Mouse (Mus musculus) heart, adult 2 months (tissue): ENCODE measurements around the gene Plxnb3. TPM values are rescaled to one million over a fixed set of nuclear protein-coding genes. Genes with fewer than 3 reads are reported as not detected.
A peak's percentile ranks its signal among the peaks of the same experiment; 100 is the strongest.
"Not testable (repeated sequence)": the region's sequence is repeated elsewhere in the genome, so short reads cannot be mapped to it uniquely, and the experiment has no call there.

Experiments used
- DNase-seq, 2 experiments: peaks; one replicate each; pipeline ENCODE4 v3.0.0; 2021
- H3K27ac ChIP-seq: fragments of 200-600 bp; 2 replicates; pipeline ENCODE4 v1.8.1; 2022
- H3K27me3 ChIP-seq: fragments of 200-500 bp; 2 replicates; pipeline ENCODE4 v1.6.1; 2012; ENCODE audit warnings: mild to moderate bottlenecking, low read length, inconsistent platforms, mixed read lengths; ENCODE audit not compliant: control insufficient read depth, insufficient read depth
- H3K36me3 ChIP-seq: fragments of 200-500 bp; 2 replicates; pipeline ENCODE4 v1.6.1; 2012; ENCODE audit warnings: low read length, inconsistent platforms; ENCODE audit not compliant: control insufficient read depth, insufficient read depth
- H3K4me1 ChIP-seq: fragments of 200-500 bp; 2 replicates; pipeline ENCODE4 v1.6.1; 2011; ENCODE audit warnings: low read length; ENCODE audit not compliant: control insufficient read depth, insufficient read depth
- H3K4me3 ChIP-seq: fragments of 200-600 bp; 2 replicates; pipeline ENCODE4 v1.8.1; 2022
- H3K79me2 ChIP-seq: fragments of 200-500 bp; replicated peaks from 2 replicates; pipeline ENCODE4 v1.6.1; 2012; ENCODE audit warnings: mild to moderate bottlenecking, inconsistent platforms, low read length, moderate library complexity, mixed read lengths; ENCODE audit not compliant: control insufficient read depth, insufficient read depth
- H3K9ac ChIP-seq: fragments of 200-500 bp; 2 replicates; pipeline ENCODE4 v1.6.1; 2012; ENCODE audit warnings: low read depth, mild to moderate bottlenecking, control low read depth, inconsistent platforms, low read length, mixed read lengths
- CTCF ChIP-seq: fragments of 200-600 bp; IDR thresholded peaks from 2 replicates; pipeline ENCODE4 v1.8.1; 2022; ENCODE audit warnings: antibody characterized with exemption, mild to moderate bottlenecking, moderate library complexity
- EP300 ChIP-seq: fragments of 200-500 bp; IDR thresholded peaks from 2 replicates; pipeline ENCODE4 v1.6.1; 2011; ENCODE audit warnings: low read depth, low read length, control low read depth; ENCODE audit not compliant: insufficient read depth
- POLR2A ChIP-seq: fragments of 200-500 bp; IDR thresholded peaks from 2 replicates; pipeline ENCODE4 v1.6.1; 2011; ENCODE audit warnings: mild to moderate bottlenecking, low read depth, low read length, control low read depth; ENCODE audit not compliant: insufficient read depth
- WGBS: fragments of 180-500 bp; shearing (Covaris S2); methylation state at CpG from one replicate; pipeline ENCODE4 v1.1.7; 2018; 5-methylcytosine and 5-hydroxymethylcytosine counted together
- intact Hi-C: fragments of 180-260 bp; cut with DNase I; formaldehyde crosslinking; loops from one replicate; pipeline ENCODE4 v1.15.1; 2025
- polyA plus RNA-seq: library from polyadenylated mRNA; depleted of rRNA; stranded (reverse); fragments of >200 nt; gene quantifications from 2 replicates; pipeline ENCODE4 v1.2.3, GENCODE M21; 2012
- total RNA-seq, 2 experiments: library from RNA; stranded (reverse); gene quantifications; 2 replicates each; pipeline ENCODE4 v1.2.3; 2021

Gene Plxnb3
- total and polyA plus RNA-seq, 3 experiments = 1.0 to 4.5 (median 2.0) TPM

DNA sequence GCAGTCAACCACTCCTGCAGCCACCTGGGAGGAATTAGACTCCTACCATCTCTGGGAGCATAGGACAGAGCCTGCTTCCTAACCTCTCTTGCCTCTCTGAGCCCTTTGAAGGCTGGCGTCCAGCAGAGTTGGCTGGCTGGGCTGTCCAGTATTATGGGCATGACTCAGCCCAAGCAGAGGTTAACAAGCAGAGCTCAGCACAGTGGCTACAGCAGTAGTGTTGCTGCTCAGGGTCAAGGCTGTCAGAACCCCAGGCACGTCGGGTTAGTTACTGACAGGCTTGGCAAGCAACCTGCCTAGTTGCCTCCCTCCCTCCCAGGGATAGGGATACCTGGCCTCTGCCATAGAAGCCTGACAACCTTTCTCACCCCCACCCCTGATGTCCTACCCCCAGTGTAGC, 38.6 kb upstream of the Plxnb3 start:
- H3K79me2 ChIP-seq = no peaks in the 10 kb centered on the region
- H3K27ac ChIP-seq = peak overlapping the region; percentile 92
- H3K4me1 ChIP-seq = peaks cover 14% of the 10 kb centered on the region
- 26% methylated on average over 3 of the region's 3 CpGs for WGBS
- H3K27me3 ChIP-seq = no peaks in the 10 kb centered on the region
- TF ChIP-seq EP300 (no peak), POLR2A (no peak), CTCF (no peak)
- intact Hi-C loops = loop anchor here (10.0 kb wide), 1 partner anchor 237 kb away; no protein-coding TSS in a partner anchor
- H3K9ac ChIP-seq = peak overlapping the region; percentile 67
- DNase-seq = peak; percentile 26 to 45
- peak overlapping the region; percentile 18; the same call in 1 of the 2 replicates for H3K4me3 ChIP-seq
- peaks cover 10% of the 10 kb centered on the region for H3K36me3 ChIP-seq

DNA sequence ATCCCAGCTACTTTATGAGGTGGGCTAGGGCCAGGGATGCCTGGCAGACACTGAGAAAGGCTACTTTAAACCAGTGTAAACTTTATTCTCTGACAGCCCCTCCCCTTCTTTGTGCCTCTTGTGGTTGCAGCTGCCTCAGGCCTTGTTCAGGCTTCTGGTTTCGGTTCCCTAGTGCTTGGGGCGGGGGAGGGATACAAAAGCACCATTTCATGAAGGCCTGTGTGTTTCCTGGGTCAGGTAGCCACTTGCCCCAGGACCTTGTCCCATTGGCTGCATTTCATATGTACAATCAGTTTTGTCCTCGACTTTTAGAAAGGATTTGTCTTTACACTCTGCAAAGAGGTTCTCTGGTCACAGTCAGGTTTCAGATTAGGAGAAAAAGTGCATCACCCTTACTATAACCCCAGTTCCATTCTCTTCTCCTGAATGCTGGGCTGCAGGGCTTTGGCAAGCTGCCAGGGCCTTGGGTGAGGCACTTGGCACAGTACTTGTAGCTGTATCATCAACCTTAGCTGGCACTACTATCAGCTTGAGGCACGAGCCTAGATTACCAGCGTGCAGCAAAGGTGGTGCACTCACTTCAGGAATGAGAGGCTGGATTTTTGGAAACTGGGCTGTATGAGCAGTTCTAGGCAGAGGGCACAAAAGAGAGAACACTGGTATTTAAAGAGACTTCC, 38.1 kb upstream of the Plxnb3 start:
- H3K79me2 ChIP-seq = no peaks in the 10 kb centered on the region
- intact Hi-C loops = loop anchor here (10.0 kb wide), 1 partner anchor 236 kb away; no protein-coding TSS in a partner anchor
- TF ChIP-seq EP300 (no peak), POLR2A (no peak), CTCF (no peak)
- WGBS = 29% methylated on average over 5 of the region's 5 CpGs
- peak overlapping the region; percentile 18; the same call in 1 of the 2 replicates for H3K4me3 ChIP-seq
- peak; percentile 50 to 61 for DNase-seq
- peak overlapping the region; percentile 92 for H3K27ac ChIP-seq
- peaks cover 10% of the 10 kb centered on the region for H3K36me3 ChIP-seq
- no peaks in the 10 kb centered on the region for H3K27me3 ChIP-seq
- H3K4me1 ChIP-seq = peaks cover 14% of the 10 kb centered on the region
- peak overlapping the region; percentile 67 for H3K9ac ChIP-seq

DNA sequence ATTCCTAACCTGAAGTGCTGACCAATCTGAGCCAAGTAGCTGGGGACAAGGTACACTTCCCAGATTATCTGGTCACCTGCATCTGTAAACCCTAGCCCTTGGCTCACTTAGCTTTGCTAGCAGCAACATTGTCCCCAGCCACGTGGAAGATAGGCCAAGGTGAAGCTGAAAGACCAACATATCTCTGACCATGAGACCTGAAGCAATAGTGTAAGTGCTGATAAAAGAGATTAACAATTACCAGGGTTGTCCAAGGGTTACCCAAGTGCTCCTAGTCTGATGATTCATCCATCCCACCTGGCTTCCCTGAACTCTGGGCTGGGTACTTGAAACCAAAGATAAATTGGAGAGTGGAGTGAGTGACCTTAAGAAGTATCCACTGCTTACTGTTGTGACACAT, 26.0 kb upstream of the Plxnb3 start:
- Histone ChIP-seq H3K4me1 (no peaks in the 10 kb centered on the region), H3K4me3 (no peak overlapping the region), H3K27me3 (no peaks in the 10 kb centered on the region), H3K36me3 (no peaks in the 10 kb centered on the region), H3K79me2 (no peaks in the 10 kb centered on the region), H3K27ac (no peak overlapping the region), H3K9ac (no peak overlapping the region)
- TF ChIP-seq POLR2A = no peak
- no peak for TF ChIP-seq EP300
- no peak for TF ChIP-seq CTCF
- intact Hi-C loops = no loop called here
- no peak for DNase-seq
- WGBS = 29% methylated on average over 1 of the region's 1 CpGs

DNA sequence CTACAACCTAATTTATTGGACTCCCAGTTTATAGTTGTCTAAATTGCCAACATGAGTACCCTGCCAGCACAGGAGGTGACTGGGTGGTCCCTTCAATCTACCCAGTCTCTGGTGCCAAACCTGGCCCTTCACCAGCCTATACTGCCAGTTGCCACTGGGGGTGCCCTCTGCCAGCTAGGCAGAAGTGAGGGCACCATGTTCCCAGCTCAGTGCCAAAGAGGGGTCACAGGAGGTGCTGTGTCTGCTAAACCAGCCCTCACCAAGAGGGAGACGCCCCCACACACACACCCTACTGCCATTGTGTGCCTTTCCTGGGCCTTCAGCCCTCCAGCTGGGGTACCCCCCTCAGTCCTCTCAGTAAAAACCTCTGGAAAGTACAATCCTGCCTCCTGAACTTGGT, 18.7 kb upstream of the Plxnb3 start:
- 57% methylated on average over 1 of the region's 1 CpGs for WGBS
- Histone ChIP-seq H3K36me3 (no peaks in the 10 kb centered on the region), H3K27ac (no peak overlapping the region), H3K79me2 (no peaks in the 10 kb centered on the region), H3K4me3 (no peak overlapping the region), H3K9ac (no peak overlapping the region), H3K27me3 (no peaks in the 10 kb centered on the region), H3K4me1 (no peaks in the 10 kb centered on the region; the same call in 1 of the 2 replicates)
- intact Hi-C loops = no loop called here
- no peak for TF ChIP-seq EP300
- peak; percentile 36 for TF ChIP-seq CTCF
- no peak for TF ChIP-seq POLR2A
- DNase-seq = no peak

DNA sequence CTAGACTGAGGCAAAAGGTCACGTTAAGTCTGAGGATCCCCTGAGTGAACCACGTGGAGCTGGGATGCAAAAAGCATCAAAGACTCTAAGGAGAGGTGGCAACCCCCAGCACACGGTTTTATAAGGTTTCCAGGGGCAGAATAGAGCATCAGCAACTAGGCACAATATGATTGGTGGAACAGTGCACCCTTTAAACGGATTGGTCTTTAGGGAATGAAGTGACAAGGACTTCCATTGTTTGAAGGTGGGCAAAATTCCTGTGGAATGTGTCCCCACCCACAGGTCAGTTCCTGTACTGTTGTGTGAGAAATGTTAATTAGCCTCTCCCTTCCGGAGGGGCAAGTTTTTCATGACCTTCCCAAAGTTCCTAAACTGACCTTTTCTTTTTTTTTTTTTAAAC, 17.7 kb upstream of the Plxnb3 start:
- H3K9ac ChIP-seq = no peak overlapping the region
- 42% methylated on average over 5 of the region's 5 CpGs for WGBS
- no peaks in the 10 kb centered on the region; the same call in 1 of the 2 replicates for H3K4me1 ChIP-seq
- no peaks in the 10 kb centered on the region for H3K27me3 ChIP-seq
- H3K79me2 ChIP-seq = no peaks in the 10 kb centered on the region
- H3K36me3 ChIP-seq = no peaks in the 10 kb centered on the region
- no peak overlapping the region for H3K27ac ChIP-seq
- intact Hi-C loops = no loop called here
- DNase-seq = no peak
- no peak overlapping the region for H3K4me3 ChIP-seq
- no peak for TF ChIP-seq EP300
- TF ChIP-seq POLR2A = no peak
- TF ChIP-seq CTCF = no peak

DNA sequence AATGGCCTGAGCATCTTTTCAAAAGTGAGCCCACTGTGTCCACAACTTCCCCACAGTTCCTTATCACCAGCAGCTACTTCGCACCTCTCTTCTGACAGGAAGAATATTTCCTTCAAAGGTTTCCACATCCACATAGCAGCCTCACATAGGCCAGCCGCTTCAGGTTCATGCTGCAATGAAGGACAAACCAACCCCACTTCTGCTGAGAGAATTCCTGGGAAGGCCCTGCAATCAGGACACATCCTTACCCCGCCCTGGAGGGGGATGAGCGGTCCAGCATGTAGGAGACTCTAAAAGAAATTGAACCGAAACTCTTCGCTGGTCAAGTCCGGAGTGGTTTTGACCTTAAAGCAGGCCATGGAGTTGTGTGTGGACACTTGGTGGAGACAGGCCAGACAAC, 17.0 kb upstream of the Plxnb3 start:
- H3K4me1 ChIP-seq, intact Hi-C loops, H3K36me3 ChIP-seq, H3K4me3 ChIP-seq, H3K79me2 ChIP-seq, DNase-seq, H3K9ac ChIP-seq, H3K27ac ChIP-seq, H3K27me3 ChIP-seq: not testable (repeated sequence)
- 91% methylated on average over 7 of the region's 7 CpGs for WGBS
